Mouse (Mus musculus): ENCODE results near the gene Bst1.

Gene Bst1

GRCm38 (mm10) chr5:43814536-43814935 lies 4.1 kb upstream of the Bst1 start:
- no peak for DNase-seq

GRCm38 (mm10) chr5:43815769-43816168 lies 2.9 kb upstream of the Bst1 start:
- DNase-seq: no peak

- DNase-seq: no peak
Observed at GRCm38 (mm10) chr5:43820785-43821184, 2.1 kb downstream of the Bst1 start.

GRCm38 (mm10) chr5:43821538-43821937 lies 2.9 kb downstream of the Bst1 start, which contains the start of gene Fbxl5:
Gene Fbxl5, minus strand, starts transcription at chr5:43821638.
- no peak for DNase-seq

- no peak for DNase-seq
Observed at GRCm38 (mm10) chr5:43822199-43822598, 3.5 kb downstream of the Bst1 start.

GRCm38 (mm10) chr5:43822824-43823223 lies 4.1 kb downstream of the Bst1 start:
- no peak for DNase-seq

- DNase-seq: no peak
Observed at GRCm38 (mm10) chr5:43824580-43824979, 5.9 kb downstream of the Bst1 start.

GRCm38 (mm10) chr5:43826883-43827282 lies 8.2 kb downstream of the Bst1 start:
- DNase-seq: no peak

- no peak for DNase-seq
Observed at GRCm38 (mm10) chr5:43827366-43827765, 8.7 kb downstream of the Bst1 start.

- DNase-seq: no peak
Observed at GRCm38 (mm10) chr5:43836590-43836989, 17.9 kb downstream of the Bst1 start.

- DNase-seq: peak; percentile 35
Observed at GRCm38 (mm10) chr5:43837372-43837771, 18.7 kb downstream of the Bst1 start.

- peak; percentile 43 for DNase-seq
Observed at GRCm38 (mm10) chr5:43841144-43842010, 22.7 kb downstream of the Bst1 start.

GRCm38 (mm10) chr5:43842011-43842285 lies 23.3 kb downstream of the Bst1 start:
- no peak for DNase-seq

GRCm38 (mm10) chr5:43842576-43843155 lies 24.0 kb downstream of the Bst1 start:
- no peak for DNase-seq

- no peak for DNase-seq
Observed at GRCm38 (mm10) chr5:43845083-43845482, 26.4 kb downstream of the Bst1 start.

GRCm38 (mm10) chr5:43845646-43846045 lies 27.0 kb downstream of the Bst1 start:
- DNase-seq: no peak

- no peak for DNase-seq
Observed at GRCm38 (mm10) chr5:43846227-43846626, 27.5 kb downstream of the Bst1 start.

- DNase-seq: no peak
Observed at GRCm38 (mm10) chr5:43847555-43847954, 28.9 kb downstream of the Bst1 start.

- no peak for DNase-seq
Observed at GRCm38 (mm10) chr5:43848275-43848674, 29.6 kb downstream of the Bst1 start.

GRCm38 (mm10) chr5:43853096-43853867 lies 34.6 kb downstream of the Bst1 start:
- DNase-seq: no peak

- no peak for DNase-seq
Observed at GRCm38 (mm10) chr5:43853868-43854488, 35.3 kb downstream of the Bst1 start.

GRCm38 (mm10) chr5:43855769-43856168 lies 37.1 kb downstream of the Bst1 start:
- no peak for DNase-seq

GRCm38 (mm10) chr5:43859663-43860062 lies 41.0 kb downstream of the Bst1 start:
- DNase-seq: no peak
